Mouse (Mus musculus) MEL (cell line): ENCODE data around the gene Adamts7. TPM values are rescaled to one million over a fixed set of nuclear protein-coding genes. Genes with fewer than 3 reads are reported as not detected.

Experiments
- DNase-seq: peaks from one replicate; pipeline ENCODE4 v3.0.0; 2011; ENCODE audit warnings: low read depth, low spot score
- H3K27ac ChIP-seq: 2 replicates; pipeline ENCODE4 v1.5.1; 2012; ENCODE audit warnings: low read depth, mild to moderate bottlenecking, control low read depth, low read length, moderate library complexity; ENCODE audit not compliant: control insufficient read depth
- H3K27me3 ChIP-seq, 2 experiments: fragments of 150-350 bp in 1 of 2; sonication (generic) in 1 of 2; 2 replicates each; pipeline ENCODE4 v1.6.1; 2012; ENCODE audit warnings: low read length in 2 of 2, mild to moderate bottlenecking in 2 of 2, improper control_type of control experiment in 1 of 2, moderate library complexity in 1 of 2; ENCODE audit not compliant: insufficient read depth in 2 of 2, control insufficient read depth in 1 of 2
- H3K36me3 ChIP-seq, 2 experiments: 2 replicates each; pipeline ENCODE4 v1.6.1; 2012 to 2014; ENCODE audit warnings: low read length in 2 of 2, improper control_type of control experiment in 1 of 2, inconsistent platforms in 1 of 2, mild to moderate bottlenecking in 1 of 2; ENCODE audit not compliant: insufficient read depth in 2 of 2, control insufficient read depth in 1 of 2
- H3K4me1 ChIP-seq, 2 experiments: fragments of 150-350 bp in 1 of 2; sonication (generic) in 1 of 2; 2 replicates each; pipeline ENCODE4 v1.6.1; 2012; ENCODE audit warnings: low read length in 2 of 2, improper control_type of control experiment in 1 of 2, mild to moderate bottlenecking in 1 of 2; ENCODE audit not compliant: insufficient read depth in 2 of 2, control insufficient read depth in 1 of 2
- H3K4me3 ChIP-seq, 2 experiments: fragments of 150-350 bp in 1 of 2; sonication (generic) in 1 of 2; 2 replicates each; pipeline ENCODE4 v1.5.1; 2012; ENCODE audit warnings: low read depth in 2 of 2, low read length in 2 of 2, mild to moderate bottlenecking in 2 of 2, moderate library complexity in 2 of 2, control low read depth in 1 of 2, improper control_type of control experiment in 1 of 2; ENCODE audit not compliant: control insufficient read depth in 1 of 2, insufficient read depth in 1 of 2
- H3K79me2 ChIP-seq: 2 replicates; pipeline ENCODE4 v1.6.1; 2012; ENCODE audit warnings: mild to moderate bottlenecking, low read length, moderate library complexity; ENCODE audit not compliant: control insufficient read depth, poor library complexity, insufficient read depth
- H3K9ac ChIP-seq: 2 replicates; pipeline ENCODE4 v1.6.1; 2012; ENCODE audit warnings: low read depth, mild to moderate bottlenecking, control low read depth, low read length, moderate library complexity; ENCODE audit not compliant: control insufficient read depth, poor library complexity, severe bottlenecking
- H3K9me3 ChIP-seq: fragments of 150-350 bp; sonication (generic); replicated peaks from 2 replicates; pipeline ENCODE4 v1.6.1; 2012; ENCODE audit warnings: mild to moderate bottlenecking, low read length, improper control_type of control experiment, moderate library complexity; ENCODE audit not compliant: insufficient read depth
- ELF1 ChIP-seq: IDR thresholded peaks from 2 replicates; pipeline ENCODE4 v1.6.1; 2014; ENCODE audit warnings: low read depth, mild to moderate bottlenecking, inconsistent platforms, low read length, improper control_type of control experiment, moderate library complexity
- GABPA ChIP-seq: IDR thresholded peaks from 2 replicates; pipeline ENCODE4 v1.6.1; 2012; ENCODE audit warnings: low read depth, mild to moderate bottlenecking, inconsistent platforms, low read length, improper control_type of control experiment, moderate library complexity
- KAT2A ChIP-seq: conservative IDR thresholded peaks from 2 replicates; pipeline ENCODE4 v1.6.1; 2012; ENCODE audit warnings: low read depth, low read length, improper control_type of control experiment, inconsistent platforms
- MEF2A ChIP-seq: IDR thresholded peaks from 2 replicates; pipeline ENCODE4 v1.6.1; 2014; ENCODE audit warnings: low read depth, mild to moderate bottlenecking, inconsistent platforms, low read length, improper control_type of control experiment; ENCODE audit not compliant: poor library complexity, insufficient replicate concordance, severe bottlenecking; ENCODE audit errors: extremely low read depth
- NRF1 ChIP-seq: IDR thresholded peaks from 2 replicates; pipeline ENCODE4 v1.6.1; 2014; ENCODE audit warnings: low read depth, mild to moderate bottlenecking, inconsistent platforms, low read length, improper control_type of control experiment, moderate library complexity; ENCODE audit not compliant: poor library complexity, insufficient read depth, severe bottlenecking
- POLR2AphosphoS2 ChIP-seq: IDR thresholded peaks from 2 replicates; pipeline ENCODE4 v1.6.1; 2011; ENCODE audit warnings: low read length, improper control_type of control experiment
- SIN3A ChIP-seq: IDR thresholded peaks from 2 replicates; pipeline ENCODE4 v1.6.1; 2012; ENCODE audit warnings: low read length, improper control_type of control experiment, inconsistent platforms
- TAL1 ChIP-seq: IDR thresholded peaks from 2 replicates; pipeline ENCODE4 v1.6.1; 2012; ENCODE audit warnings: mild to moderate bottlenecking, inconsistent platforms, low read length, moderate library complexity, mixed read lengths
- TCF12 ChIP-seq: IDR thresholded peaks from 2 replicates; pipeline ENCODE4 v1.6.1; 2014; ENCODE audit warnings: low read depth, mild to moderate bottlenecking, inconsistent platforms, low read length, improper control_type of control experiment, moderate library complexity
- USF1 ChIP-seq: IDR thresholded peaks from 2 replicates; pipeline ENCODE4 v1.6.1; 2014; ENCODE audit warnings: low read depth, mild to moderate bottlenecking, inconsistent platforms, low read length, improper control_type of control experiment, moderate library complexity
- ZMIZ1 ChIP-seq: IDR thresholded peaks from 2 replicates; pipeline ENCODE4 v1.6.1; 2012; ENCODE audit warnings: low read depth, mild to moderate bottlenecking, inconsistent platforms, low read length, improper control_type of control experiment, moderate library complexity
- polyA plus RNA-seq, 2 experiments: library from polyadenylated mRNA; stranded (reverse) in 1 of 2; unstranded in 1 of 2; fragments of >175 nt in 1 of 2; fragments of >200 nt in 1 of 2; gene quantifications; 2 replicates each; pipeline versions ENCODE4 v1.2.1 to v1.2.4; 2012; ENCODE audit warnings: low replicate concordance in 2 of 2, low read depth in 1 of 2; ENCODE audit not compliant: insufficient read length in 2 of 2, insufficient read depth in 1 of 2, missing spikeins in 1 of 2
- total RNA-seq: library from RNA; depleted of rRNA; stranded (reverse); fragments of 300-350 nt; gene quantifications from 2 replicates; pipeline ENCODE4 v1.2.3, GENCODE M21; 2012

The Adamts7 gene
- total and polyA plus RNA-seq, 3 experiments = 0.03 TPM; not detected in 2

- peaks cover 42 to 49% of the 10 kb centered on the region in 2 experiments for H3K4me1 ChIP-seq
- no peaks in the 10 kb centered on the region for H3K9me3 ChIP-seq
- TF ChIP-seq ZMIZ1 (no peak), MEF2A (no peak), NRF1 (no peak), TCF12 (0 out of 2 replicates have a peak, but pooled peaks have one; percentile 5), POLR2AphosphoS2 (no peak), TAL1 (0 out of 2 replicates have a peak, but pooled peaks have one; percentile 15)
- peak overlapping the region; percentile 7; the same call in 1 of the 2 replicates for H3K27ac ChIP-seq
- H3K4me3 ChIP-seq = no peak overlapping the region
- no peaks in the 10 kb centered on the region for H3K27me3 ChIP-seq
- H3K36me3 ChIP-seq = peaks cover 3 to 50% of the 10 kb centered on the region in 2 experiments
- H3K79me2 ChIP-seq = peaks cover 1% of the 10 kb centered on the region; the same call in 1 of the 2 replicates
- no peak overlapping the region for H3K9ac ChIP-seq
- DNase-seq = peak; percentile 42
Measured at GRCm38 (mm10) chr9:90245206-90245605, 82.3 kb downstream of the Adamts7 start.

GRCm38 (mm10) chr9:90245781-90246180 lies 82.9 kb downstream of the Adamts7 start:
- DNase-seq = no peak
- Histone ChIP-seq H3K79me2 (peaks cover under 1% of the 10 kb centered on the region; the same call in 1 of the 2 replicates), H3K27me3 (no peaks in the 10 kb centered on the region), H3K9me3 (no peaks in the 10 kb centered on the region), H3K36me3 (peaks cover 3 to 46% of the 10 kb centered on the region in 2 experiments), H3K27ac (peak overlapping the region; percentile 4; the same call in 1 of the 2 replicates), H3K9ac (no peak overlapping the region), H3K4me3 (no peak overlapping the region), H3K4me1 (peaks cover 37 to 46% of the 10 kb centered on the region in 2 experiments)
- peak; percentile 66; the same call in 1 of the 2 replicates for TF ChIP-seq USF1
- no peak for TF ChIP-seq KAT2A

- Histone ChIP-seq H3K4me1 (peaks cover 33 to 53% of the 10 kb centered on the region in 2 experiments), H3K36me3 (peaks cover 3 to 53% of the 10 kb centered on the region in 2 experiments), H3K9ac (no peak overlapping the region), H3K79me2 (no peaks in the 10 kb centered on the region; the same call in 1 of the 2 replicates), H3K9me3 (no peaks in the 10 kb centered on the region), H3K27me3 (no peaks in the 10 kb centered on the region), H3K27ac (no peak overlapping the region), H3K4me3 (no peak overlapping the region)
- DNase-seq = no peak
- TF ChIP-seq KAT2A (no peak), USF1 (no peak), ELF1 (no peak), GABPA (no peak), SIN3A (no peak)
Measured at GRCm38 (mm10) chr9:90247316-90247715, 84.4 kb downstream of the Adamts7 start.
